Mouse (Mus musculus) megakaryocyte, embryonic 14.5 days (primary cell): ENCODE data around the gene Trim44.

Experiments
- FLI1 ChIP-seq: IDR thresholded peaks from 2 replicates; pipeline ENCODE4 v1.6.1; 2012; ENCODE audit warnings: low read length, inconsistent platforms, mixed read lengths
- GATA1 ChIP-seq: IDR thresholded peaks from 3 replicates; pipeline ENCODE4 v1.6.1; 2012; ENCODE audit warnings: mixed read lengths, low read length, inconsistent platforms, borderline replicate concordance

DNA sequence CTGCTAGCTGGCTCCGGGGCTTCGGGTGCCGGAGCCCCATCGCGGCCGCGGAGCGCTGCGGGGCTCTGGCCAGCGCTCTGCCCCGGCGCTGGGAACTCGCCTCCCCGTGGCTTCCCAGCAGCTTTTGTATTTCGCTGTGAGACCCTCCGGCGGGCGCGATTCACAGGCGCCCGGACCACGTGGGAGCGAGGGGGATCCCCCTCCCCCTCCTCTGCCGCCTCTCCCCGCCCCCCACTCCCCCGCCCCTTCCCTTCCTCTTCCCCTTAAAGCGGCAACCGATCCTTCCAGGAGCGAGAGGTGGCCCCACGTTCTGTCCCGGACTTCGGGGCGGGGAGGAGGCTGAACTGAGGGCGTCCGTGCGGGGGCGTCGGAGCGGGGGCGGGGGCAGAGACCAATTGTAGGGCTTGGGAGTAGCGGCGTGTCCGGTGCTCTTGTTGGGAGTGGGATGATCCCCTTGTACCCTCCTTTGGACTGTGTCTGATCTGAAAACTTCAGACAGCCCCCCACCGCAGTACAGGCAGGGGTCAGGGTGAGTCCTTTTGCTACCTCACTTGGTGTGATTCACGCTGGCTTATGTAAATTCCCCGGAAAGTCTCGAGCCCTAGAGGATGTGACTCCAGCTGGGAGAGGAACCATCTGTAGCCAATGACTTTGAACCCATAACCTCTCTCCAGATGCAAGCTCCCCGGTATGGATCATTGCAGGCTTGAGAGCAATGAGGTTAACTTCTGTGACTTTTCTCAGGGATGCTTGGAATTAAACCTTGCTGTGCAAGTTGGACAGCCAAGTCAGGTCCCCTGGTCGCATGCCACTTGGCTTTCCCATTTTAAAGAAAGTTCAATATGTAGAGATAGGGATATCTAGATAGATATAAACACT is 44.3 kb upstream of the Trim44 start, which contains the start of gene Fjx1:
- TF ChIP-seq GATA1 = no peak
- no peak for TF ChIP-seq FLI1
